Comparison of ENCODE assay signal across 18 mouse cellular contexts in genomic region chr3:123695721-123696120, GRCm38 (mm10). TPM values are rescaled to one million over a fixed set of nuclear protein-coding genes. Genes with fewer than 3 reads are reported as not detected.
"Had no signal": no experiment of that assay in that cellular context is flagged by ENCODE, and none has a peak within 500 bp of the region (broad histone marks: within the 10 kb centered on the region; RNA-seq: fewer than 3 reads in every experiment).

No protein-coding gene starts in this region.

- H3K9ac ChIP-seq: limb, embryonic 12.5 days; limb, embryonic 15.5 days; liver, embryonic 14.5 days; liver, postnatal 0 days; midbrain, embryonic 13.5 days had no signal

- H3K27ac ChIP-seq: limb, embryonic 12.5 days; limb, embryonic 15.5 days; liver, embryonic 14.5 days; midbrain, embryonic 13.5 days; stomach, postnatal 0 days had no signal

- H3K4me1 ChIP-seq: limb, embryonic 12.5 days; midbrain, embryonic 13.5 days had no signal

- H3K36me3 ChIP-seq: limb, embryonic 12.5 days; limb, embryonic 15.5 days; midbrain, embryonic 13.5 days had no signal

- H3K4me3 ChIP-seq: limb, embryonic 12.5 days; limb, embryonic 15.5 days; midbrain, embryonic 13.5 days had no signal

- H3K4me2 ChIP-seq: limb, embryonic 12.5 days; limb, embryonic 15.5 days; liver, embryonic 11.5 days; midbrain, embryonic 13.5 days had no signal

- H3K9me3 ChIP-seq: limb, embryonic 15.5 days had no signal

- ATAC-seq: liver, postnatal 0 days; midbrain, embryonic 13.5 days had no signal

- DNase-seq: kidney, adult 18-20 months; kidney, adult 9 months; kidney, postnatal 14 days; kidney, postnatal 4 days; left cerebral cortex, postnatal 4 days; liver, postnatal 0 days; lung, postnatal 14 days; lung, postnatal 4 days; thymus, adult 2 months; thymus, postnatal 14 days; thymus, postnatal 4 days had no signal

- H3K27me3 ChIP-seq: midbrain, embryonic 13.5 days had no signal

RNA-seq across cellular contexts. Expression of gene Ndst3, which starts 5.1 kb away (rescaled TPM):
- polyA plus RNA-seq: spleen, adult 2 months; thymus, adult 2 months had no signal
